Mouse (Mus musculus) embryonic facial prominence, embryonic 10.5 days (tissue): ENCODE results near the gene Col6a2. TPM values are rescaled to one million over a fixed set of nuclear protein-coding genes. Genes with fewer than 3 reads are reported as not detected.

Experiments
- DNase-seq: peaks from one replicate; pipeline ENCODE4 v3.0.0-alpha.2; 2017; ENCODE audit warnings: low spot score
- H3K27ac ChIP-seq: fragments of 300-500 bp; sonication (generic); replicated peaks from 2 replicates; pipeline ENCODE4 v1.5.1; 2016; ENCODE audit warnings: mild to moderate bottlenecking
- H3K27me3 ChIP-seq: fragments of 300-500 bp; sonication (generic); replicated peaks from 2 replicates; pipeline ENCODE4 v1.6.1; 2016; ENCODE audit warnings: low read depth, mild to moderate bottlenecking; ENCODE audit not compliant: poor library complexity, severe bottlenecking
- H3K36me3 ChIP-seq: fragments of 300-500 bp; sonication (generic); replicated peaks from 2 replicates; pipeline ENCODE4 v1.6.1; 2016; ENCODE audit warnings: mild to moderate bottlenecking, moderate library complexity
- H3K4me1 ChIP-seq: fragments of 300-500 bp; sonication (generic); 2 replicates; pipeline ENCODE4 v1.6.1; 2016
- H3K4me3 ChIP-seq: fragments of 300-500 bp; sonication (generic); 2 replicates; pipeline ENCODE4 v1.5.1; 2016; ENCODE audit warnings: mild to moderate bottlenecking, moderate library complexity
- H3K9me3 ChIP-seq: fragments of 300-500 bp; sonication (generic); 2 replicates; pipeline ENCODE4 v1.6.1; 2016; ENCODE audit warnings: mild to moderate bottlenecking
- WGBS: fragments of 180-500 bp; shearing (Covaris S2); methylation state at CpG from one replicate; pipeline ENCODE4 v1.1.7; 2016; 5-methylcytosine and 5-hydroxymethylcytosine counted together
- polyA plus RNA-seq: library from polyadenylated mRNA; unstranded; fragments of >200 nt; fragmentation: Nextera tagmentation; extraction: Ambion mirVana; gene quantifications from 2 replicates; pipeline ENCODE4 v1.2.1, GENCODE M21; 2016

Col6a2 gene
- polyA plus RNA-seq, 1 experiment from 2014 or later = 11.8 TPM

- no peaks in the 10 kb centered on the region for H3K27me3 ChIP-seq
- H3K4me1 ChIP-seq = peaks cover 12% of the 10 kb centered on the region
- 76% methylated on average over 3 of the region's 3 CpGs for WGBS
- H3K27ac ChIP-seq = no peak overlapping the region
- H3K4me3 ChIP-seq = no peak overlapping the region
- no peak for DNase-seq
- H3K9me3 ChIP-seq = no peaks in the 10 kb centered on the region
- no peaks in the 10 kb centered on the region for H3K36me3 ChIP-seq
These were observed 51.3 kb downstream of the Col6a2 start for GRCm38 (mm10) chr10:76572151-76572550.

DNA sequence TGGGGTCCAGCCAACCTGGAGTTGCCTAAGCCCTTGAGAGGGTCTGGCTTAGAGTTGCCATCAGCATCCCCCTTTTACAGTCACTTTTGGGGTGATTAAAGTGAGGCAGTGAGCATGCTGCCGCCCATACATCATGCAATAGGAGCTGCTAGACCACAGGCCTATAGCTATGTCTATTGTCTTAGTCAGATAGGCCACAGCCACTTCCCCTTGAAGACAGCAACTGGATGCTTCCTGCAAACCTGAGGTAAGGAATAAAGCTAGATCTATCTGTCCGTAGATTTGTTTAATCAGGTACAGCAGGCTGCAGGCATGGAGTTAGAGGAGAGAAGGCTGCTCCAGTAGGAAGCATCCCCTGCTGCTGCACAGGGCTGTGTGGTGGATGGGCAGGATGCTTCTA, 52.4 kb downstream of the Col6a2 start:
- WGBS = 74% methylated on average over 2 of the region's 2 CpGs
- Histone ChIP-seq H3K4me3 (no peak overlapping the region), H3K36me3 (no peaks in the 10 kb centered on the region), H3K4me1 (peaks cover 8% of the 10 kb centered on the region; the same call in 1 of the 2 replicates), H3K27me3 (no peaks in the 10 kb centered on the region), H3K9me3 (no peaks in the 10 kb centered on the region), H3K27ac (no peak overlapping the region)
- no peak for DNase-seq

DNA sequence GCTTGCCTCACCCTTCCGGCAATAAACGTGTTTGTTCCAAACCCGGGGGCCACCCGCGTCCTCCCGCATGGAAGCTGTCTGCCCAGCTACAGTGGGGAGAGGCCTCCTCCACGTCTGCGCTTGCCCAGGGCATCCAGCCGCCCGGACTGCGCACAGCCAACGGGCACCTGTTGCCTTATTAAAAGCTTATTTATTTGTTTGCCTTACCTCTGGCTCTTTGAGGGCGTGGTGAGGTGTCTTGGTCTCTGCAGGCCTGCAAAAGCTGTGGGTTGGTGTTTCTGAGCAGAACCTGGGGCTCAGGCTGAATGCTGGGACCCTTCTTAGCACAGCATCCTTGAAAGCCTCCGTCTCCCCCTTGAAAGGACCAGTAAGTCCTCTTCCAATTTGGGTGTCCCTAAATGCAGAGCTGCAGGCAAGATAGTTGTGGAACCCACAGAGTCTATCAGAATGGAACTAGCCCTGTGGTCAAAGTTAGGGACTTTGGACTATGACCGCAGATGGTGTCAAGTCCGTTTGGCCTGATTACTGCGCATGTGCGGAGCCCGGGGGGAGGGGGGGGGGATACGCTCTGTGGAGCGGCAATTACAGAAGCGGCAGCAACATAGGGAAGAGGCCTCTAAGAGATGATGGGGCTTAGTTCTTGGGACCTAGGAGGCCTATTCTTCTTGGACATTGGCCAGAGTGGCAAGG, 53.3 kb downstream of the Col6a2 start:
- H3K27ac ChIP-seq = no peak overlapping the region
- H3K4me1 ChIP-seq = peaks cover 5% of the 10 kb centered on the region; the same call in 1 of the 2 replicates
- DNase-seq = no peak
- no peak overlapping the region for H3K4me3 ChIP-seq
- WGBS = 90% methylated on average over 22 of the region's 22 CpGs
- no peaks in the 10 kb centered on the region for H3K9me3 ChIP-seq
- H3K36me3 ChIP-seq = no peaks in the 10 kb centered on the region
- no peaks in the 10 kb centered on the region for H3K27me3 ChIP-seq

GRCm38 (mm10) chr10:76561972-76562371, 61.5 kb downstream of the Col6a2 start, which contains the start of gene Spatc1l:
TSS of gene Spatc1l (plus strand) at chr10:76562272.
- Histone ChIP-seq H3K36me3 (no peaks in the 10 kb centered on the region), H3K27ac (no peak within 1 kb of the TSS), H3K4me1 (no peaks in the 10 kb centered on the region), H3K9me3 (no peaks in the 10 kb centered on the region), H3K4me3 (no peak within 1 kb of the TSS), H3K27me3 (no peaks in the 10 kb centered on the region)
- 90% methylated on average over 10 of the region's 10 CpGs for WGBS
- no peak for DNase-seq

DNA sequence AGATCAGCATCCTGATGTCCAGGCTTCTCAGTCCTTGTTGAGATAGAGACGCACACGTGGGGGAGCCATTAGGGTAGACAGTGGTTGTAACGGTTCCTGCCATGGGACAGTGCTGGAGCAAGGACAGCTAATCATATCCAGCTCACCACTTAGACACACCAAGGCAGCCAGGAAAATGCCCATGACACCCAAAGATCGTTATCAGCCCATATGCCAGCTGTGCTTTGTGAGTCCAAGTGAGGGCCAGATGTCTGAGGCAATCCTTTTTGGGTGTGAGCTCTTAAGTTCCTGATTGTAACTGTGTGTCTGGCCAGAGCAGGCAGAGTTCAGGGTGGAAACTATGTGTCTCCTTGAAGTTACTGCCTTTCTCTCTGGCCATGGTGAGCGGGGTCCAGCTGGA, 69.4 kb downstream of the Col6a2 start:
- no peaks in the 10 kb centered on the region for H3K9me3 ChIP-seq
- DNase-seq = no peak
- H3K27ac ChIP-seq = no peak overlapping the region
- H3K36me3 ChIP-seq = peaks cover 68% of the 10 kb centered on the region
- H3K4me1 ChIP-seq = no peaks in the 10 kb centered on the region
- 91% methylated on average over 5 of the region's 5 CpGs for WGBS
- H3K4me3 ChIP-seq = no peak overlapping the region
- no peaks in the 10 kb centered on the region for H3K27me3 ChIP-seq

- no peak for DNase-seq
- Histone ChIP-seq H3K9me3 (no peaks in the 10 kb centered on the region), H3K4me1 (no peaks in the 10 kb centered on the region), H3K27ac (no peak overlapping the region), H3K27me3 (no peaks in the 10 kb centered on the region), H3K4me3 (no peak overlapping the region), H3K36me3 (peaks cover 92% of the 10 kb centered on the region)
- WGBS = 82% methylated on average over 3 of the region's 3 CpGs
These were observed 71.9 kb downstream of the Col6a2 start for GRCm38 (mm10) chr10:76551556-76551955.

GRCm38 (mm10) chr10:76550458-76550857, 73.0 kb downstream of the Col6a2 start:
- H3K36me3 ChIP-seq = peaks cover 97% of the 10 kb centered on the region
- no peaks in the 10 kb centered on the region for H3K9me3 ChIP-seq
- H3K27ac ChIP-seq = no peak overlapping the region
- no peak overlapping the region for H3K4me3 ChIP-seq
- H3K27me3 ChIP-seq = no peaks in the 10 kb centered on the region
- no peaks in the 10 kb centered on the region for H3K4me1 ChIP-seq
- 85% methylated on average over 5 of the region's 5 CpGs for WGBS
- DNase-seq = no peak

- no peak overlapping the region for H3K27ac ChIP-seq
These were observed 75.2 kb downstream of the Col6a2 start for GRCm38 (mm10) chr10:76548218-76548617.

DNA sequence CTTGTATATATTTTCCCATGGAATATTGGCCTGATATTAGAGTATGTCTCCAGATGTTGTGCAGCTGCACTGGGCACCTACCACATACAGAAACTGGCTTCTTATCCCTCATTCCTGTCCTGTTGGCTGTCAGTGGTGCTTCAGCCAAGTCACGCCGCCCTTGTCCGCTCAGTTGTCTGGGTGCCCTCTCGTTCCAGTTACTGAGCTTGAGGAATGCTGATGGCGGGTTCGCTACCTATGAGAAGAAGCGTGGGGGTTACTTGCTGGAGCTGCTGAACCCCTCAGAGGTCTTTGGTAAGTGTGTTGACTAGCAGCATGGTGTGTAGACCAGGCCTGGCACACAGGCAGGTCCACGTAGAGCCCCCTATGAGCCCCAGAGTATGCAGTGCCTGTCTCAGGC, 76.9 kb downstream of the Col6a2 start:
- Histone ChIP-seq H3K4me1 (no peaks in the 10 kb centered on the region), H3K36me3 (peaks cover 100% of the 10 kb centered on the region), H3K4me3 (no peak overlapping the region), H3K9me3 (no peaks in the 10 kb centered on the region), H3K27ac (no peak overlapping the region), H3K27me3 (no peaks in the 10 kb centered on the region)
- 95% methylated on average over 8 of the region's 8 CpGs for WGBS
- DNase-seq = no peak

More at GRCm38 (mm10) chr10:76548218-76548617, 75.2 kb downstream of the Col6a2 start:
- H3K4me3 ChIP-seq = no peak overlapping the region
- no peaks in the 10 kb centered on the region for H3K27me3 ChIP-seq
- 93% methylated on average over 8 of the region's 8 CpGs for WGBS
- H3K36me3 ChIP-seq = peaks cover 100% of the 10 kb centered on the region
- no peaks in the 10 kb centered on the region for H3K4me1 ChIP-seq
- DNase-seq = no peak
- no peaks in the 10 kb centered on the region for H3K9me3 ChIP-seq

Other genes with a start within 250 kb of the Col6a2 start
- gene AC141477.1, start 183.2 kb downstream of the Col6a2 start, polyA plus RNA-seq = 2.6 TPM in 1 of 2 replicates, not detected in the other
- 23.8 and 25.5 TPM in 2 replicates for gene Pcnt, start 180.8 kb downstream of the Col6a2 start, polyA plus RNA-seq
- gene 2610028H24Rik, start 174.5 kb downstream of the Col6a2 start, polyA plus RNA-seq = not detected in 2 replicates
- gene Mcm3ap, start 154.7 kb downstream of the Col6a2 start, polyA plus RNA-seq = 85.6 and 87.1 TPM in 2 replicates
- gene Ybey, start 154.5 kb downstream of the Col6a2 start, polyA plus RNA-seq = 9.9 and 11.3 TPM in 2 replicates
- gene Lss, start 92.0 kb downstream of the Col6a2 start, polyA plus RNA-seq = 55.9 and 59.6 TPM in 2 replicates
- 0.11 TPM in 1 of 2 replicates, not detected in the other for gene Spatc1l, start 61.4 kb downstream of the Col6a2 start, polyA plus RNA-seq
- not detected in 2 replicates for gene Ftcd, start 48.0 kb downstream of the Col6a2 start, polyA plus RNA-seq
- 7.0 and 12.3 TPM in 2 replicates for gene Col6a1, start 102.5 kb upstream of the Col6a2 start, polyA plus RNA-seq